Mouse (Mus musculus): ENCODE measurements at regions not wholly inside any gene's neighbourhood (a gene's known extent, or its start where the extent isn't known, plus 50 kb on each side); places are given as distances from the start of the nearest gene placed in this dataset.

GRCm38 (mm10) chr9:51525906-51526305 is 197.2 kb upstream of the 1810046K07Rik start:
- no peak for DNase-seq

- DNase-seq: no peak
Observed at GRCm38 (mm10) chr9:51538894-51539293, 210.2 kb upstream of the 1810046K07Rik start.

- DNase-seq: no peak
Observed at GRCm38 (mm10) chr9:51541940-51542339, 213.2 kb upstream of the 1810046K07Rik start.

GRCm38 (mm10) chr9:51572040-51572439 is 193.1 kb upstream of the Arhgap20 start:
- no peak for DNase-seq

- no peak for DNase-seq
Observed at GRCm38 (mm10) chr9:51581601-51582000, 183.5 kb upstream of the Arhgap20 start.

- no peak for DNase-seq
Observed at GRCm38 (mm10) chr9:51593707-51594106, 171.4 kb upstream of the Arhgap20 start.

- DNase-seq: no peak
Observed at GRCm38 (mm10) chr9:51598706-51599105, 166.4 kb upstream of the Arhgap20 start.

- DNase-seq: no peak
Observed at GRCm38 (mm10) chr9:51608158-51608557, 157.0 kb upstream of the Arhgap20 start.

GRCm38 (mm10) chr9:51608697-51609456 is 156.3 kb upstream of the Arhgap20 start:
- no peak for DNase-seq

GRCm38 (mm10) chr9:51626156-51626555 is 139.0 kb upstream of the Arhgap20 start:
- no peak for DNase-seq

- no peak for DNase-seq
Observed at GRCm38 (mm10) chr9:51636097-51636496, 129.0 kb upstream of the Arhgap20 start.

GRCm38 (mm10) chr9:51636559-51637127 is 128.5 kb upstream of the Arhgap20 start:
- no peak for DNase-seq

- no peak for DNase-seq
Observed at GRCm38 (mm10) chr9:51637131-51637920, 127.8 kb upstream of the Arhgap20 start.

GRCm38 (mm10) chr9:51641706-51642105 is 123.4 kb upstream of the Arhgap20 start:
- DNase-seq: no peak

GRCm38 (mm10) chr9:51645426-51645825 is 119.7 kb upstream of the Arhgap20 start:
- DNase-seq: no peak

GRCm38 (mm10) chr9:51653376-51654292 is 111.5 kb upstream of the Arhgap20 start:
- DNase-seq: no peak

- no peak for DNase-seq
Observed at GRCm38 (mm10) chr9:51654645-51655044, 110.5 kb upstream of the Arhgap20 start.

GRCm38 (mm10) chr9:51657796-51658195 is 107.3 kb upstream of the Arhgap20 start:
- DNase-seq: no peak

- DNase-seq: no peak
Observed at GRCm38 (mm10) chr9:51660908-51661874, 103.9 kb upstream of the Arhgap20 start.

- no peak for DNase-seq
Observed at GRCm38 (mm10) chr9:51661911-51662310, 103.2 kb upstream of the Arhgap20 start.

GRCm38 (mm10) chr9:51664353-51664752 is 100.8 kb upstream of the Arhgap20 start:
- no peak for DNase-seq
